Mouse (Mus musculus): Measurements from ENCODE around the gene Ric8b. TPM values are rescaled to one million over a fixed set of nuclear protein-coding genes. Genes with fewer than 3 reads are reported as not detected.

The Ric8b gene
- polyA plus RNA-seq (2012; rRNA removed) = 15.1 and 18.5 TPM in 2 replicates

GRCm38 (mm10) chr10:84916810-84917730 lies at the start of gene Ric8b:
TSS of gene Ric8b (plus strand) at chr10:84917616.
- DNase-seq (ENCODE audit: low read depth) = peak; percentile 88

- DNase-seq (ENCODE audit: low read depth) = no peak
Measured at GRCm38 (mm10) chr10:84871285-84871684, 46.1 kb upstream of the Ric8b start.

- DNase-seq (ENCODE audit: low read depth) = no peak
Measured at GRCm38 (mm10) chr10:84871921-84872320, 45.5 kb upstream of the Ric8b start.

GRCm38 (mm10) chr10:84879823-84880571 lies 37.4 kb upstream of the Ric8b start:
- no peak for DNase-seq (ENCODE audit: low read depth)

- no peak for DNase-seq (ENCODE audit: low read depth)
Measured at GRCm38 (mm10) chr10:84882528-84882927, 34.9 kb upstream of the Ric8b start.

GRCm38 (mm10) chr10:84885341-84885884 lies 32.0 kb upstream of the Ric8b start:
- no peak for DNase-seq (ENCODE audit: low read depth)

GRCm38 (mm10) chr10:84886221-84886627 lies 31.2 kb upstream of the Ric8b start:
- no peak for DNase-seq (ENCODE audit: low read depth)

GRCm38 (mm10) chr10:84886785-84887184 lies 30.6 kb upstream of the Ric8b start:
- DNase-seq (ENCODE audit: low read depth) = no peak

- DNase-seq (ENCODE audit: low read depth) = no peak
Measured at GRCm38 (mm10) chr10:84889096-84889846, 28.1 kb upstream of the Ric8b start.

- DNase-seq (ENCODE audit: low read depth) = no peak
Measured at GRCm38 (mm10) chr10:84895810-84896358, 21.5 kb upstream of the Ric8b start.

GRCm38 (mm10) chr10:84896941-84897930 lies 20.2 kb upstream of the Ric8b start:
- DNase-seq (ENCODE audit: low read depth) = no peak

- no peak for DNase-seq (ENCODE audit: low read depth)
Measured at GRCm38 (mm10) chr10:84898144-84898979, 19.1 kb upstream of the Ric8b start.

GRCm38 (mm10) chr10:84901676-84902075 lies 15.7 kb upstream of the Ric8b start:
- DNase-seq (ENCODE audit: low read depth) = no peak

- DNase-seq (ENCODE audit: low read depth) = no peak
Measured at GRCm38 (mm10) chr10:84902213-84902612, 15.2 kb upstream of the Ric8b start.

GRCm38 (mm10) chr10:84903307-84903706 lies 14.1 kb upstream of the Ric8b start:
- no peak for DNase-seq (ENCODE audit: low read depth)

GRCm38 (mm10) chr10:84903742-84904141 lies 13.7 kb upstream of the Ric8b start:
- DNase-seq (ENCODE audit: low read depth) = no peak

GRCm38 (mm10) chr10:84906895-84907294 lies 10.5 kb upstream of the Ric8b start:
- DNase-seq (ENCODE audit: low read depth) = no peak

GRCm38 (mm10) chr10:84908006-84908405 lies 9.4 kb upstream of the Ric8b start:
- no peak for DNase-seq (ENCODE audit: low read depth)

- no peak for DNase-seq (ENCODE audit: low read depth)
Measured at GRCm38 (mm10) chr10:84908471-84908870, 8.9 kb upstream of the Ric8b start.
